Mouse (Mus musculus) activated CD4-positive, CD25-positive, alpha-beta regulatory T cell (primary cell): ENCODE measurements around the gene Gramd2. TPM values are rescaled to one million over a fixed set of nuclear protein-coding genes. Genes with fewer than 3 reads are reported as not detected.

Experiments used
- polyA plus RNA-seq, 2 experiments: library from polyadenylated mRNA; unstranded; fragments of 100-300 nt; shearing (Covaris generic); gene quantifications; one replicate each; pipeline ENCODE4 v1.2.1; 2017

The Gramd2 gene
- polyA plus RNA-seq: under 1 TPM in 1 of 2 experiments, not detected in 1; 0.39 TPM

DNA sequence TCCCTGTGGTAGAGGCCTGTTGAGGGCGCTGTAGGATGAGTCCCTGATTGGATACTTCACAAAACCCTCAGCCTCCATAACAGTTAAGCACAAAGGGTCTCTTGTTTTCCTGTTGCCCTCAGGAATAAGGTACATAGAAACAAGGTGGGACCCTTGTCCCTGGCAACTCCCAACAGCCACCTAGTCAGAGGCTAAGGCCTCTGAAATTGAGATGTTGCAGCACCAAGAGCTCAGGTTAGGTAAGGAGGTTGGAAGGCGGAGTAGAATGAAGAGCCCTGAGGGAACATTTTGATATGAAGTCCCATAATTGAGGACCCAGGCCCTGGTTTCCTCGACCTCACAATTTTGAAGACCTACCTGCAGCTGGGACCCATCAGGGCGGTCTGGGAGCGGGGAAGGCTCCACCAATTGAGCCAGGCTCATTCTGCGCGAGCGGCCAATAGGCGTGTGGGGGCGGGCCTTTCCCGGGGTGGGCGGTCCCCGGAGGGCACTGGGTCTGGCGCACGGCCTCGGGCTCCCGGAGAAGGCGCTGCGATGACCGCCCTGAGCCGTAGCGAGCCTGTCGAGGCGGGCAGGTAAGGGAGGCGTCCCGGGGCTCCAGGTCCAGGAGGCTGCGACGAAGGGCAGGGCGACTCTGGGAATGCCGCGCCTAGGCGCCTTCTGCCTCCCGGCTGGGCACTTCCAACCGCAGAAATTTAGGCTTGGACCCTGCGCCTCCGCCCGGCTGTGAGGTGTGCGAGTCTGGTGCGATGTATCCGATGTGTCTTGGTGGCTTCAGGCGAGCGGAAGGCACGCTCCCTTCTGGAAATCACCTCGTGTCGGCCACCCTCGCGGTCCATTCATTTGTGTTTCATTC lies at the start of gene Gramd2:
Gene Gramd2 (plus strand): TSS at position 467 of the 856 bp plus-strand sequence.

DNA sequence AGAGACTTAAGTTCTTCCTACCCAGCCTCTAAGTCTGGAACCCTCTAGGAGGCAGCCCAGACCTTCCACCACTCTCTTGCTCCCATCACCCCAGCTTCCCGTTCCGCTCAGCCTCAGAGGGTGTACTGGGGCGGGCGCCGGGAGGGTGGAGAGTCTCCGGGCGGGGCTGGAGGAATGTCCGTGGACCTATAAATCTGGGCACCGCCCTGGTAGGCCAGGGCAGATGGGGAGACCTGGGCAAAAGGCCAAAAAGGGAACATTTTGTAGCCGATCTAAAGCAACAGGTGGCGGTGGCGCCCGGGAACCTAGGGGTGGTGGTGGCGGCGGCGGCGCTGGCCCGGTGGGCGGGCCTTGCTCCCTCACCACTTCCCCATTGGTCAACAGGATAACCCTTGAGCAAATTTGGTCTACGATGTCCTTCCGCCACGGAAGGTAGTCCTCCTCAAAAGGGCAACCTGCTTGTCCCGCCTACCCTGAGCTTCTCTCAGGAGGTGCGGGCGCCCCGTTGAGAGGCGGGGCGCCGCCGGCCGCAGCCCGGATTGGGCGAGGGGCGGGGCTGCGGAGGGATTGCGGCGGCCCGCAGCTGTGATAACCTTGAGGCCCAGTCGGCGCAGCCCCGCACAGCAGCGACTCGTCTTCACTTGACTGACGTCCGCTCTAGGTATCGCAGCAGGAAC lies 23.8 kb upstream of the Gramd2 start, which contains the start of gene Pkm:
Gene Pkm (plus strand): TSS at position 411 of the 677 bp plus-strand sequence.

DNA sequence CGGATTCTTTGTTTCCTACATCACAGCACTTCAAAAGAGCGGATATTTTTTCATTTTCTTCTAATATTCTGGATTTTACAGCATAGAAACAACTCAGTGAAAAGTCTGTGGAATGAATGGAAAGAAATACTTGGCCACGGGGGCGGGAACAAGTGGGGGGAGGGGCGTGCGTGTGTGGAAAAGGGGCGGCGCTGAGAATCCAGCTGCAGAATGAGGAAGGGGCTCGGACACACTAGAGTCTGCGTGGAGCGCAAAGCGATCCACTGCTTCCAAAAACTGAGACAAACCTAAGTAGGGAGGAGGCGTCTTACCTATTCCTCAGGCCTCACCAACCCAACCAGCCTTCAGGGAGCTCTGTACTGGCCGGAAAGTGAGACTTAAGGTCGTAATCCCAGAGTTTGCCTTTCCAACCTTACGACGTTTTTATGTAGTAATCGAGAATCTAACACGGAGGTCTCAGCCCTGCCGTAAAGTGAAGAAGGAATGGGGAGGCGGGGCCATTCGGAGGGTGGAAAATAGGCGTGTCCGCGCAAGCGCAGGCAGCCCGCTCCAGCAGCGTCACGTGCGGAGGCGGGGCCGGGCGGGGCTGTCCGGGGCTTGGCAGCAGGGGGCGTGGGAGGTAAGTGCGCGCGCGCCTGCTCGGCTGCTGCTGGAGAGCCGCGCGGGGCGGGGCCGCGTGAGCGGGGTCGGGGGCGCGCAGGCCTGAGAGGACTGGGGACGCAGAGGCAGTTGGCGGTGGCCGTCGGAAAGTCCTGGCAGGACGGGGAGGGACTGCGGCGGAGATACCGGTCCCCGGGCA lies 70.5 kb downstream of the Gramd2 start, which contains the start of the genes Senp8 and Myo9a:
Gene Senp8 (minus strand): TSS at position 444 of the 799 bp plus-strand sequence.
Gene Myo9a (plus strand): TSS at position 630 of the 799 bp plus-strand sequence.

Other genes starting within 250 kb of the Gramd2 start
- gene Arih1, start 193.5 kb upstream of the Gramd2 start, polyA plus RNA-seq: 100 to 1,000 TPM in 1 of 2 experiments, 10 to 100 TPM in 1; 75.8 to 113 TPM
- gene Hexa, start 140.6 kb upstream of the Gramd2 start, polyA plus RNA-seq: 10 to 100 TPM; 45.2 to 45.8 TPM
- 1 to 10 TPM in 1 of 2 experiments, under 1 TPM in 1; 0.24 to 1.1 TPM for gene Tmem202, start 140.3 kb upstream of the Gramd2 start, polyA plus RNA-seq
- not detected for gene Celf6, start 102.2 kb upstream of the Gramd2 start, polyA plus RNA-seq
- 10 to 100 TPM; 39.1 to 54.7 TPM for gene Parp6, start 62.9 kb upstream of the Gramd2 start, polyA plus RNA-seq
- 100 to 1,000 TPM; 785 to 986 TPM for gene Pkm, start 23.8 kb upstream of the Gramd2 start, polyA plus RNA-seq
- 1 to 10 TPM; 3.0 to 5.2 TPM for gene Senp8, start 70.6 kb downstream of the Gramd2 start, polyA plus RNA-seq
- 10 to 100 TPM; 17.1 to 19.4 TPM for gene Myo9a, start 70.8 kb downstream of the Gramd2 start, polyA plus RNA-seq